Mouse (Mus musculus) liver, embryonic 11.5 days (tissue): ENCODE results near the gene Mgmt. TPM values are rescaled to one million over a fixed set of nuclear protein-coding genes. Genes with fewer than 3 reads are reported as not detected.

Source experiments
- ATAC-seq: fragments of 200-750 bp; cut with Nextera tagmentation; replicated peaks from 2 replicates; pipeline ENCODE4 v1.8.0; 2017; ENCODE audit warnings: moderate number of reproducible peaks, mild to moderate bottlenecking, moderate TSS enrichment, moderate library complexity; ENCODE audit not compliant: low FRiP score
- DNase-seq: peaks from one replicate; pipeline ENCODE4 v3.0.0-alpha.2; 2017; ENCODE audit warnings: low spot score
- H3K27ac ChIP-seq: fragments of 300-500 bp; sonication (generic); 2 replicates; pipeline ENCODE4 v1.5.1; 2014; ENCODE audit warnings: mild to moderate bottlenecking, low read depth, low read length, control low read depth
- H3K27me3 ChIP-seq: fragments of 300-500 bp; sonication (generic); replicated peaks from 2 replicates; pipeline ENCODE4 v1.6.1; 2014; ENCODE audit warnings: low read length, mixed read lengths; ENCODE audit not compliant: control insufficient read depth, insufficient read depth
- H3K36me3 ChIP-seq: fragments of 300-500 bp; sonication (generic); 2 replicates; pipeline ENCODE4 v1.6.1; 2014; ENCODE audit warnings: mild to moderate bottlenecking, low read length, moderate library complexity, mixed read lengths; ENCODE audit not compliant: control insufficient read depth, insufficient read depth
- H3K4me1 ChIP-seq: fragments of 300-500 bp; sonication (generic); replicated peaks from 2 replicates; pipeline ENCODE4 v1.6.1; 2014; ENCODE audit warnings: low read length, mixed read lengths; ENCODE audit not compliant: control insufficient read depth, insufficient read depth
- H3K4me2 ChIP-seq: fragments of 300-500 bp; sonication (generic); 2 replicates; pipeline ENCODE4 v1.6.1; 2014; ENCODE audit warnings: mild to moderate bottlenecking, control low read depth, moderate library complexity
- H3K4me3 ChIP-seq: fragments of 300-500 bp; sonication (generic); 2 replicates; pipeline ENCODE4 v1.5.1; 2014; ENCODE audit warnings: low read depth, low read length, control low read depth
- H3K9ac ChIP-seq: fragments of 300-500 bp; sonication (generic); 2 replicates; pipeline ENCODE4 v1.6.1; 2014; ENCODE audit warnings: low read depth, low read length, control low read depth
- H3K9me3 ChIP-seq: fragments of 300-500 bp; sonication (generic); 2 replicates; pipeline ENCODE4 v1.6.1; 2016; ENCODE audit warnings: low read length, inconsistent platforms, mixed read lengths; ENCODE audit not compliant: control insufficient read depth
- WGBS: fragments of 180-500 bp; shearing (Covaris S2); extraction: QIAGEN DNeasy Blood & Tissue Kit; methylation state at CpG from one replicate; pipeline ENCODE4 v1.1.7; 2014; 5-methylcytosine and 5-hydroxymethylcytosine counted together
- polyA plus RNA-seq: library from polyadenylated mRNA; unstranded; fragments of >200 nt; fragmentation: Nextera tagmentation; extraction: Ambion mirVana; gene quantifications from 2 replicates; pipeline ENCODE4 v1.2.1, GENCODE M21; 2014

Mgmt gene
- polyA plus RNA-seq, 1 experiment from 2014 or later, result 6.5 TPM

GRCm38 (mm10) chr7:136895356-136895755, 942 bp downstream of the Mgmt start:
- WGBS, result 72% methylated on average over 1 of the region's 1 CpGs
- peak overlapping the region; percentile 21; the same call in 1 of the 2 replicates for H3K27ac ChIP-seq
- peak overlapping the region; percentile 54; the same call in 1 of the 2 replicates for H3K4me3 ChIP-seq
- peak; percentile 31 for DNase-seq
- no peaks in the 10 kb centered on the region for H3K36me3 ChIP-seq
- no peaks in the 10 kb centered on the region for H3K27me3 ChIP-seq
- peak overlapping the region; percentile 81 for H3K4me2 ChIP-seq
- peak overlapping the region; percentile 75 for H3K9ac ChIP-seq
- ATAC-seq, result no peak
- peaks cover 14% of the 10 kb centered on the region for H3K4me1 ChIP-seq
- no peaks in the 10 kb centered on the region for H3K9me3 ChIP-seq

GRCm38 (mm10) chr7:136895851-136896250, 1.4 kb downstream of the Mgmt start:
- Histone ChIP-seq H3K9me3 (no peaks in the 10 kb centered on the region), H3K27ac (no peak overlapping the region), H3K27me3 (no peaks in the 10 kb centered on the region), H3K36me3 (no peaks in the 10 kb centered on the region), H3K9ac (no peak overlapping the region), H3K4me2 (no peak overlapping the region), H3K4me1 (peaks cover 14% of the 10 kb centered on the region), H3K4me3 (no peak overlapping the region)
- peak; percentile 28 for DNase-seq
- ATAC-seq, result no peak
- 75% methylated on average over 7 of the region's 7 CpGs for WGBS

DNA sequence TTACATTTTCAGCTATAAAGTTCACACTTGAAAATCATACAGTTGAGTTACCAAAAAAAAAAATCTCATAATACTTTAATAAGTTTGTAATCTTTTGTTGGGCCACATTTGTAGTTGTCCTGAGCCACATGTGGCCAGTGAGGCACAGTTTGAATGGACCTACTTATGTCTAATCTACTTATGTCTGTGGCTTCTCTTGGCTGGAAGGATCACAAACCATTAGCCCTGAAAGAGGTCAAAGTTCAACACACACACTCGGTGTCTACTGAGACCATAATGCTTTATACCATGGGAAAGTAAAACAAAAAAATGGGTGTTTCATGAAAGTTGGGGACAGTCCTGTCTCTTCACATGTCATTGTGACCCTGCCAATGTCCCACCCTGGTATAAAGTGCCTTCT, 3.1 kb downstream of the Mgmt start:
- ATAC-seq (no peak), DNase-seq (no peak)
- Histone ChIP-seq H3K9me3 (no peaks in the 10 kb centered on the region), H3K36me3 (no peaks in the 10 kb centered on the region), H3K4me2 (no peak overlapping the region), H3K4me1 (peaks cover 14% of the 10 kb centered on the region), H3K4me3 (no peak overlapping the region), H3K27ac (no peak overlapping the region), H3K9ac (no peak overlapping the region), H3K27me3 (no peaks in the 10 kb centered on the region)
- 79% methylated on average over 1 of the region's 1 CpGs for WGBS

GRCm38 (mm10) chr7:136898005-136898404, 3.6 kb downstream of the Mgmt start:
- H3K27me3 ChIP-seq, result no peaks in the 10 kb centered on the region
- no peak overlapping the region for H3K27ac ChIP-seq
- H3K4me3 ChIP-seq, result no peak overlapping the region
- H3K4me2 ChIP-seq, result no peak overlapping the region
- ATAC-seq (no peak), DNase-seq (peak; percentile 30)
- peaks cover 14% of the 10 kb centered on the region for H3K4me1 ChIP-seq
- H3K9ac ChIP-seq, result no peak overlapping the region
- no peaks in the 10 kb centered on the region for H3K9me3 ChIP-seq
- no peaks in the 10 kb centered on the region for H3K36me3 ChIP-seq
- 31% methylated on average over 4 of the region's 4 CpGs for WGBS

- peak; percentile 29 for DNase-seq
- no peak overlapping the region for H3K4me2 ChIP-seq
- no peaks in the 10 kb centered on the region for H3K36me3 ChIP-seq
- WGBS, result 88% methylated on average over 11 of the region's 11 CpGs
- no peaks in the 10 kb centered on the region for H3K27me3 ChIP-seq
- no peaks in the 10 kb centered on the region for H3K9me3 ChIP-seq
- H3K9ac ChIP-seq, result no peak overlapping the region
- no peak overlapping the region for H3K27ac ChIP-seq
- no peak for ATAC-seq
- no peaks in the 10 kb centered on the region; the same call in 1 of the 2 replicates for H3K4me1 ChIP-seq
- H3K4me3 ChIP-seq, result no peak overlapping the region
These were observed 14.3 kb downstream of the Mgmt start for GRCm38 (mm10) chr7:136908616-136909144.

GRCm38 (mm10) chr7:136912901-136913300, 18.5 kb downstream of the Mgmt start:
- Histone ChIP-seq H3K4me1 (no peaks in the 10 kb centered on the region; the same call in 1 of the 2 replicates), H3K4me2 (no peak overlapping the region), H3K27me3 (no peaks in the 10 kb centered on the region), H3K9ac (no peak overlapping the region), H3K27ac (no peak overlapping the region), H3K36me3 (no peaks in the 10 kb centered on the region), H3K4me3 (no peak overlapping the region), H3K9me3 (no peaks in the 10 kb centered on the region)
- 79% methylated on average over 4 of the region's 4 CpGs for WGBS
- ATAC-seq (peak; percentile 20; the same call in 1 of the 2 replicates), DNase-seq (no peak)

GRCm38 (mm10) chr7:136916021-136916420, 21.6 kb downstream of the Mgmt start:
- no peak overlapping the region for H3K9ac ChIP-seq
- no peak overlapping the region for H3K4me3 ChIP-seq
- no peaks in the 10 kb centered on the region for H3K27me3 ChIP-seq
- H3K9me3 ChIP-seq, result no peaks in the 10 kb centered on the region
- no peak overlapping the region for H3K27ac ChIP-seq
- no peaks in the 10 kb centered on the region for H3K36me3 ChIP-seq
- DNase-seq, result no peak
- H3K4me2 ChIP-seq, result no peak overlapping the region
- H3K4me1 ChIP-seq, result no peaks in the 10 kb centered on the region; the same call in 1 of the 2 replicates
- ATAC-seq, result no peak
- 91% methylated on average over 3 of the region's 3 CpGs for WGBS

- Histone ChIP-seq H3K27me3 (no peaks in the 10 kb centered on the region), H3K9ac (no peak overlapping the region), H3K27ac (no peak overlapping the region), H3K4me2 (no peak overlapping the region), H3K4me1 (0 out of 2 replicates have a peak, but pooled peaks cover 4% of the 10 kb centered on the region), H3K9me3 (no peaks in the 10 kb centered on the region), H3K36me3 (no peaks in the 10 kb centered on the region), H3K4me3 (no peak overlapping the region)
- ATAC-seq (no peak), DNase-seq (no peak)
- 87% methylated on average over 12 of the region's 12 CpGs for WGBS
These were observed 26.8 kb downstream of the Mgmt start for GRCm38 (mm10) chr7:136920976-136921755.

DNA sequence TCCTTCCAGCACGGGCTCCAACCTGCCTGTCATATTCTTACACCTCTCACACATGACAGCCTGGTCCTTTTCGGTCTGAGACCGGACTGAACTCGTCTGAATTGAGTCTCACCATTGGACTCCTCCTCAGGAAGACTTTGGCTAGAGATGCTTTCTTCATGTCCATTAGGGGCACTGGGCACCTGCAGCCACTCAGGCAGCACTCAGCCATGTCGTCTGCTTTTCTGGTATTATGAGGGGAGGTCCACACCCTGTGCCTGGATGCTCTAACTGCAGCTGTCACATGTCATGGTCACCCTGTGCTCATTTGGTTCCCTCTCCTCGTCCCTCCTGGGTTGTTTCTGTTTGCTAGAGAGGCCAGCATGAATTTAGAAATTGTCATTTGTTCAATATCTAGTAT, 27.8 kb downstream of the Mgmt start:
- 80% methylated on average over 6 of the region's 6 CpGs for WGBS
- no peak for ATAC-seq
- no peak for DNase-seq

More for the DNA sequence above, 27.8 kb downstream of the Mgmt start:
- no peaks in the 10 kb centered on the region for H3K27me3 ChIP-seq
- H3K27ac ChIP-seq, result no peak overlapping the region
- no peaks in the 10 kb centered on the region for H3K36me3 ChIP-seq
- no peak overlapping the region for H3K9ac ChIP-seq
- H3K4me2 ChIP-seq, result no peak overlapping the region
- H3K4me1 ChIP-seq, result 0 out of 2 replicates have a peak, but pooled peaks cover 4% of the 10 kb centered on the region
- no peaks in the 10 kb centered on the region for H3K9me3 ChIP-seq
- H3K4me3 ChIP-seq, result no peak overlapping the region
